Mouse (Mus musculus) lung, adult 2 months (tissue): ENCODE data around the gene Anp32e.

Experiments used
- CTCF ChIP-seq: fragments of 200-500 bp; IDR thresholded peaks from 2 replicates; pipeline ENCODE4 v1.5.1; 2011; ENCODE audit warnings: mild to moderate bottlenecking, low read length, control low read depth; ENCODE audit not compliant: insufficient read depth
- POLR2A ChIP-seq: fragments of 200-500 bp; IDR thresholded peaks from 2 replicates; pipeline ENCODE4 v1.6.1; 2011; ENCODE audit warnings: low read depth, mild to moderate bottlenecking, control low read depth, low read length, borderline replicate concordance; ENCODE audit errors: extremely low read depth

GRCm38 (mm10) chr3:95906860-95907259 is 22.2 kb upstream of the Anp32e start:
- TF ChIP-seq CTCF (peak; percentile 92), POLR2A (no peak)
